Mouse (Mus musculus) ES-E14 (cell line): ENCODE results near the gene Lancl2.

Experiments used
- CHD2 ChIP-seq: IDR thresholded peaks from 2 replicates; pipeline ENCODE4 v1.6.1; 2014; ENCODE audit warnings: mild to moderate bottlenecking, low read depth, low read length, inconsistent platforms
- HCFC1 ChIP-seq: IDR thresholded peaks from 2 replicates; pipeline ENCODE4 v1.6.1; 2012; ENCODE audit warnings: low read length, inconsistent platforms, borderline replicate concordance; ENCODE audit not compliant: insufficient read depth
- ZC3H11A ChIP-seq: IDR thresholded peaks from 2 replicates; pipeline ENCODE4 v1.6.1; 2012; ENCODE audit warnings: low read depth, mild to moderate bottlenecking, inconsistent platforms, low read length, borderline replicate concordance

- no peak for TF ChIP-seq HCFC1
- no peak for TF ChIP-seq CHD2
- TF ChIP-seq ZC3H11A: no peak
Observed at GRCm38 (mm10) chr6:57745748-57746129, 43.4 kb downstream of the Lancl2 start.
